Mouse (Mus musculus): ENCODE results near the gene Ust.

DNA sequence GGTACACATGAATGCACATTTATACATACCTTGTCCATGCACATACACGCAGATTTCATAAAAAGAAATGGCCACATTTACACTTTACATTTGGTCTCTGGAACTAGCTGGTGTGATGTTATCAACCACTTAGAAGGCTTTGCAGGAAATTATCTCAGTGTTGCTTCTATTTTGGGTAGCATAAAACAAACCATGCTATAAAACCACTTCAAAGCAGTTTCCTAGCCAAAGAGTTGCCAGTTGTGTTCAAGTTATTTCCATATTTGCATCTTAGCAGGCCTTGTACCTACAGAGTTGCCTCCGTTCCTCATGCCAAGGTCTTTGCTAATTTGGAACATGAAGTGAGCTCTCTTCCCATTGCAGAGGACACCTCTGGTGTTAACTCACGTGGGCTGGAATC lies 13.0 kb upstream of the Ust start:
- TF ChIP-seq UBTF (IDR thresholded peaks at IDR 0.05; ENCODE audit: low read depth, low read length) = no peak
- TF ChIP-seq ELF1 (IDR thresholded peaks at IDR 0.05; ENCODE audit: low read depth, low read length) = no peak

All from CH12.LX (cell line).